Mouse (Mus musculus) left cerebral cortex, adult 9 months (tissue): ENCODE measurements around the gene Gnb3.
"Not testable (repeated sequence)": the region's sequence is repeated elsewhere in the genome, so short reads cannot be mapped to it uniquely, and the experiment has no call there.

Source experiments
- DNase-seq, 2 experiments: peaks; one replicate each; pipeline ENCODE4 v3.0.0; 2022; ENCODE audit warnings: low spot score in 2 of 2

The Gnb3 gene

DNA sequence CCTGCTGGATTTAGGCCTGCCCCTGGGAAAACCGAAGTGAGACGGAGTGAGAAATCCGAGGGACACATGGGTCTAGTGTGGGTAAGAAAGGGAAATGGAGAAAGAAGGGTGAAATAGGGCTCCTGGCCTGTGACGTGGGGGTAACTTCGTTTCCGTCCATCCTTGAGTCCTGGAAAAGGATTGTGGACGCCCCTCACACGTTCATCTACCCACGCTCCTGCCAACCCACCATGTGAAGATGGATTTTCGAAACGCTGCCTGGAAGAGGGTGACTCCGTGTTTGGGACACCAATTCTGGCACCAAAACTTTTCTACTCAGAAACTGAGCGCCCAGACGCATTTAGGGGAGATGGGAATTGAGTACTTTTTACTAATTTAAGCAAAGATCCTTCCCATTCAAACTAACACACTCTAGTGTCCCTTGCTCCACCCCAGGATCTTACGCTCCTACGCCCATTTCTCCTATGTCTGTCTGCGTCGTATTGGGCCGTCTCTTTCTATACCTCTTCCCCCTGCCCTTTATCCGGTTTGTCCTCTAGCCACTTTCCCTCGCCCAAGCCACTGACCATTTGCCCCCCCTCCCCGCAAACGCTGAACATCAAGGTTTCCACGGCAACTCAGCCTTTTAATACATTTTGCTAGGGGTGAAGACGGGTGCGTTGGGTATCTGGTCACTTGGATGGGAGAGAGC lies 17.9 kb upstream of the Gnb3 start:
- no peak for DNase-seq

DNA sequence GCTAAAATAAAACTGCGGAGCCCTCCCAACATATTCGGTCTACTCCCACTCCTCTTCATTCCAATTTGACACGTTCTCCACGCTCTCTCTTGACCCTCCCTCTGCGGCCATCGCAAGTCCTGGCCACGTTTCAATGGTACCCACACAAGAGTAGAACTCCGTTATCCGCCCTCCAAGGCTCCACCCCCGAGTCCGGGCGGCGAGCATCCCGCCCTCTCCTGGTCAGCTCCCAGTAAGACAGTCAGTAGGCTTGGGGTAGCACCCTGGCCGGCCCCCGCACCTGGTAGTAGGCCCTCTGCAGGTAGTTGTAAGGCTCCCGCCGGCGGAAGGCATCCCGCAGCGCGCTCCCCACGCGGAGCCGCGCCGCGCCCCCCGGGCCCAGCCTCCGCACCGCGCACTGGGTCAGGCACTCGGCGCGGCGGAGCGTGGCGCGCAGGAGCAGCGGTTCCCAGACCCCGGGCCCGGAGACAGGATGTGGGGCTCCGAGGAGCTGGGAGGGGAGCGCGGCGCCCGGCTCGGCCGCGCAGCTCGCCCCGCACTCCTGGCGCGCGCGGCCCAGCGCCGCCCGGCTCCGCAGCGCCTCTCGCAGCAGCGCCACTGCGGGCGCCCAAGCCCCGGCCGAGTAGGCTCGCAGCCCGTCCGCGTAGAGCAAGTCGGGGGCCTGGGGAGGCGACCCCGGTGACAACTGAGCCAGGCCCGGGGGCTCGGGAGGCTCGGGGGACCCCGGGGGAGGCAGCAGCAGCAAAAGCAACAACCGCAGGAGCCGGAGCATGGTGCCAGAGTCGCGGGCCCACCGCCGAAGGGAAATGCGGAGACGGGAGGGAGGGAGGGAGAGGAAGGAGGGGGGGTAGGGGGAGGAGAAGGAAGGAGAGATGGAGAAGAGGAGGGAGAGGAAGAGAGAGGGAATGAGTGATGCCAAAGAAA lies 17.1 kb upstream of the Gnb3 start, which contains the start of gene P3h3:
Gene P3h3, minus strand, starts transcription at position 837 of the 924 bp plus-strand sequence.
- peak; percentile 78 to 87 for DNase-seq

DNA sequence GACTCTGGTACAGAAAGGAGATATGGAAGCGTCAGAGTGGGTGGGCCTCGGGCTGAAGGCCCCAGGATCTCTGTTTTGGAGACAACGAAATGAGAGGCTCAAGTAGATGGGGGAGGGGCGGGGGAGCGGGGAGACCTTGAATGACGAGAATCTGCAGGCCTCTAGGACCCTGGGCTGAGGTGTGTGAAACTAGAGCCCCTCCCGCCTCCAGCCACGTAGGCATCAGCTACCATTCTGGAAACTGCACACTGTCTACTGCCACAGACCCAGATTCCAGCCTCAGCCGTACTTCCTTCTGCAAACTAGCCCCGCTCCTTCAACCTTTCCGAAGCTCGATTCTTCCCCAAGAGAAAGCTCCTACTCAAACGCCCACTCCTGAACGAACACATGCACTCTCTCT lies 16.2 kb upstream of the Gnb3 start:
- DNase-seq = no peak

DNA sequence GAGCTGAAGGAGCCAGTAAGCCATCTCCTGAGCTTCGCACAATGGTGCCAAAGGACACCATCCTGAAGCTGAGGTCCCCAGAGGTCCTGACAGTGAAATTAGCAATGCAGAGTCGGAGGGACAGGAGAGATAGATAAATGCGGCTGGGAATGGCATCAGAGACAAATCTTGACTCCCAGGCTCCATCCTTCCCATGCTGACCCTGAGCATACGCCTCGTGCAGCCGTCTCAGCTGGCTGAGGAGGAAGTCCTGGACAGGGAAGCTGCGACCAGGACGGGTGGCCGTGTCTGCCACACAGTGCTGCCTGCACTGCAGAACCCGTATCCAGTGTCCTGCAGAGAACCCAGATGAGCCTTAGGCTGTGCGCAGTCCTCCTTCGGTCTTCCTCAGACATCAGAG lies 14.6 kb upstream of the Gnb3 start:
- DNase-seq = no peak

DNA sequence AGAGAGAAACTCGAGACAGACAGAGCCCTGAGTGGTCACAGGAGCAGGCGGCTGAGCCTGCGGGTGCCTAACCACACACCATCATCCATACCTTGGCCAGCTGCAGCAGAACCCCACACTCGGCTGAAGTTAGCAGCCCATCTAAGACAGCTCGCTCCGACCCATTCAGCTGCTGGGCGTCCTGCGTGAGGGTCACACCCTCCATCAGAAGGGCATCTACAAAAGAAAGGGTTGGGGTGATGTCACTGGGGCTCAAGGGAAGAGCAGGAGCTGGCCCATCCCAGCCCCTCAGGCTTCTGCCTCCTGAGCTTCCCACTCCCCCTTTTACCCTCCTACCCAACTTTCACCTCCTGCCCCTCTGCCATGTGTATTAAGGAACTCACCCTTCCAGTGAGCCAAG lies 10.5 kb upstream of the Gnb3 start:
- DNase-seq = no peak

DNA sequence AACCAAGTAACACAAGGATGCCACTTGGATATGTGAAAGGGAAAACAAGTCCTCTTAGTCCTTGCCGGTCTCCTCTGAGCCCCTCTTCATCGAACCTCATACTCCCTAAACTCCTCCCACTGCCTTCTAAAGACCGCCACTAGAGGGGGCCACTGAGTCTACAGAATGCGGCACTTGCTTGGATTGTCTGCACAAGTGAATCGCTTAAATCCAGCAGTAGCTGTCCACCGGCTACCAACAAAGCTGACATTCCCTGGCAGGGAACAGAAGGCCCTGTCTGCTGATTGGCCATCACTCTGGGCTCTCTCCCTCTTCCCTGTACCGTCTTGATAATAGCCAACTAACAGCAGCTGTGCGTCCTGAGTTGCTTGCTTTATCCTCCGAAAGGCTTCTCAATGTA lies 7.2 kb upstream of the Gnb3 start:
- DNase-seq = peak; percentile 69 to 96

DNA sequence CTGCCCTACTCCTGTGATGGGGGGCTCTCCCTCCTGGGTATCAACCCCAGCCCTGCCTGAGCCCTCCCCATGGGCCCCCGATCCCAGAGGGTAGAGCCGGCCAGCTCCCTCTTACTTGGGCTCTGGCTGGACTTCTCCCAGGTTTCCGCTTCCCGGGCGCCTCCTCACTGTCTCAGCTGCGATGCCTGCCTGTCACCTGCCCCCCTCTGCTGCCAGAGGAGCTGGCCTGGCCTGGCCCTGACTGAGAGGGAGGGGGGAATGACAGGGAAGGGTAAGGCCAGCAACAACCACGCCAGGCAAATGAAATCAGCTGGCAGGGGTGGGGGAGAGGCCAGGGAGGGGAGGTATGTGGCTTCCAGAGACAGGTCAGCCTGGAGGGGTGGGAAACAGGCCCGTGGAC lies 270 bp downstream of the Gnb3 start:
- DNase-seq = no peak

DNA sequence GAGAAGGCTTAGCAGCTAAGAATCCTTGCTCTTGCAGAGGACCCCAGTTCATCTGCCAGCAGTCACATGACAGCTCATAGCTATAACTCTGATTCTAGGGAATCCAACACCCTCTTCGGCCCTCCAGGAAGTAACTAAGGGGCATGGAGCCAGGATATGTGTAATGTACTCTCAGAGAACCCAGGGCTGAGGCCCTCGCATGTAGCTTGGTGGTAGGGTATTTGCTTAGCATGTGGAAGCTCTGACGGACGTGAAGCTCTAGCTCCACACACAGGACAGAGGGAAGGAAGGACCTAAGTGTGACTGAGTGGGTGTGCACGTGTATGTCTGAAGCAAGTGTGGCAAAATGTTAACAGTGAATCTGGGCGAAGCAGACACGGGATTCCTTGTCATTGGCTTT lies 3.7 kb downstream of the Gnb3 start:
- DNase-seq = no peak

DNA sequence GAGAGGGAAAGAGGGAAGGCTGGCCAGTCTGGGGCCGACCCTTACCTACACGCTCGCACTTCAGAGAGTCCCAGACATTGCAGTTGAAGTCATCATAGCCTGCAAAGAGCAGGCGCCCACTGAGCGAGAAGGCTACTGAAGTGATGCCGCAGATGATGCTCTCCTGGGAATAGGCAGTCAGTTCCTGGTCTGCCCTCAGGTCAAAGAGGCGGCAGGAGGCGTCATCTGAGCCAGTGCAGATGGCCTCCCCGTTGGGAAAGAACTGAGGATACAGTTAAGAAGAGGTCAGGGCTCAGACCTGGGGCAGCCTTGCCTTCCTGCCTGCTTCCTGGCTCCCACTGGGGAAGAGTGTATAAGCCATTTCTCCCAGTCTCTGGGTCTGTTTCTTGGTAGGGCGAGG lies 4.5 kb downstream of the Gnb3 start:
- DNase-seq = no peak

DNA sequence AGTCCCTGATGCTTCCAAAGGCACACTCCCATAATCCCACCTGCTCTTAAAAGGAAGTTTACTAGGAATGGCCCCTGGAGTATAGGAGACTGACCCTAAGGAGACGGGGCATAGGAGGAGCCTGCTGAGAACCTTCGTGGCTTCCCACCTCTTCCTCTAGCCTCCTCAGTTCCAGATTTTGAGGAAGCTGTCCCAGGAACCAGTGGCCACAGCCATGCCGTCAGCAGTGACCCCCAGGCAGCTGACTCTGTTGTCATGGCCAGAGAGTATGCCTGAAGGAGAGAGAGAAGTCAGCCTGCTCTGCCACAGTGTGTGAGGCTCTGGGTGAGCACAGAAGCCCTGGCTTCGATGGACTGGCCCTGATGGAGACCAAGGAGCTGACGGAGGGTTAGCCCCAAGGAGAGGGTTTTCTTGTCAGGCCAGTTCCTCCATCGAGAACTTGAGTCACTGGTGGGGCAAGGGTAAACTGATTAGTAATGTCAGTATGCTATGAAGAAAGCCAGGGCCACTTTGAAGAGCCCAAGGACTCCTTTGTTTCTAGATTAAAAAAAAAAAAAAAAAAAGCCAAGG lies 5.5 kb downstream of the Gnb3 start:
- DNase-seq = no peak

DNA sequence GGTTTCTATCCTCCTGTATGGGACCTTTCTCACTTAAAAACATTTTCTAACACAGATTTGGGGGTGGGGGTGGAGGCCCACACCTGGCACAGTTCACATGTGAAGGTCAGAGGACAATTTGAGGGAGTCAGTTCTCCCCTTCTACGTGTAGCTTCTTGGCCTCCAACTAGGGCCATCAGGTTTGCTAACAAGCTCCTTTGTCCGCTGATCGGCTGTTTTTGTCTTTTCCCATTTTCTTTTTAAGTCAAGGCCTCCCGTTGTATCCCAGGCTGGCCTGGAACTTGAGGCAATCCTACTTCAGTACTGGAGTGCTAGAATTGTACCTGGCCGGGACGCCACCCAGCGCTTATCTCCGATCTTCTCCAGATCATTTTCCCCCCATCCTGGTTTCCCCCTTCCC lies 8.4 kb downstream of the Gnb3 start:
- DNase-seq = no peak

DNA sequence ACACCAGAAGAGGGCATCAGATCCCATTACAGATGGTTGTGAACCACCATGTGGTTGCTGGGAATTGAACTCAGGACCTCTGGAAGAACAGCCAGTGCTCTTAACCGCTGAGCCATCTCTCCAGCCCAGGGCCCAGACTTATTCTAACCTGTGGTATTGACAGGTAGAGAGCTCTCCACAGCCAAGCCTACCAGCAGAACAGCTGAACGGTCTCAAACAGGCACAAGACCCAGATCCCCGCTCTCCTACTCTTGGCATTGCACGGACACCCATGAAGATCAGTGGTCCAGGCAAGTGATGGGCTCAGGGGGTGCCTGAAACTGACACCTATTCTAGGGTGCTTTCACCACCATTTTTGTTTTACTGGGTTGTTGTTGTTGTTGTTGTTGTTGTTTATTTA lies 8.9 kb downstream of the Gnb3 start:
- DNase-seq = not testable (repeated sequence)

DNA sequence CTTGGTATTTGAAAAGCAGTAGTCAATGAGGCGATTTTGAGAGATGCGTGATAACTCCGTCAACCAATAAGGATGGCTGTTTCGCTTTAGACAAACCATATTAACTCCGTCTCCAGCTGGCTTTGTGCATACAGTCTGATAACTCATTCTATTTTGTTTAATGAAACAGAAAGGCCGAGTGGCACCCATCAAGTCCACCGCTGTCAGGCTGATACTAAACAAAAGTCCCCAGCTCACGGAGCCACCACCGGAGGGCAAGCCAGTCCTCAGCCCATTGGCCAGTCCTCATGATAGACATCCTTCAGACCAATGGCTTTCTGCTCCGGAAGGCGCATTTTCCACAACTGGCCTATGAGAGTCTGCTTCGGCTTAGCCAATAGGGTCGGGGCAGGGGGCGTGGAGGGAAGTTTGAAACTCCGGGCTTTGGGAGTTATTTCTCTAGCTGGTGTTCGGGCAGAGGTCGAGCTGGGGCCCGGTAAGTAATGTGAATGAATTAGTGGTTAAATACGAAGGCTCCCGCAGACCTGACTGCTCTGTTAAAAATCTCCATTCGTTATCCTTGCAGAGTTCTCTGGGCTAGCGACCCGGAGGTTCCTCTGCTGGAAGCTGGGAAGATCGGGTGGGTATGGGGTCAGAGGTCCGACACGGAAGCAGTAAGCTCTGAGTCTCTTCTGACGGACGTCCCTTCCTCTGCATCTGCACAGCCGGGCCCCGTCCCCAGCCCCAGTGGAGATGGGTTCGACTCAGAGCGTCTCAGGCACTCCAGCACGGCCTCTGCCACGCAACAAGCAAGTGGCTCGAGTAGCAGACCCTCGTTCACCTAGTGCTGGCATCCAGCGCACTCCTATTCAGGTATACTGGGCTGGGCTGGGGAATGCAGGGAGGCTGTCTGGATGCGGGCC lies 10.0 kb downstream of the Gnb3 start:
- DNase-seq = peak; percentile 94 to 96

DNA sequence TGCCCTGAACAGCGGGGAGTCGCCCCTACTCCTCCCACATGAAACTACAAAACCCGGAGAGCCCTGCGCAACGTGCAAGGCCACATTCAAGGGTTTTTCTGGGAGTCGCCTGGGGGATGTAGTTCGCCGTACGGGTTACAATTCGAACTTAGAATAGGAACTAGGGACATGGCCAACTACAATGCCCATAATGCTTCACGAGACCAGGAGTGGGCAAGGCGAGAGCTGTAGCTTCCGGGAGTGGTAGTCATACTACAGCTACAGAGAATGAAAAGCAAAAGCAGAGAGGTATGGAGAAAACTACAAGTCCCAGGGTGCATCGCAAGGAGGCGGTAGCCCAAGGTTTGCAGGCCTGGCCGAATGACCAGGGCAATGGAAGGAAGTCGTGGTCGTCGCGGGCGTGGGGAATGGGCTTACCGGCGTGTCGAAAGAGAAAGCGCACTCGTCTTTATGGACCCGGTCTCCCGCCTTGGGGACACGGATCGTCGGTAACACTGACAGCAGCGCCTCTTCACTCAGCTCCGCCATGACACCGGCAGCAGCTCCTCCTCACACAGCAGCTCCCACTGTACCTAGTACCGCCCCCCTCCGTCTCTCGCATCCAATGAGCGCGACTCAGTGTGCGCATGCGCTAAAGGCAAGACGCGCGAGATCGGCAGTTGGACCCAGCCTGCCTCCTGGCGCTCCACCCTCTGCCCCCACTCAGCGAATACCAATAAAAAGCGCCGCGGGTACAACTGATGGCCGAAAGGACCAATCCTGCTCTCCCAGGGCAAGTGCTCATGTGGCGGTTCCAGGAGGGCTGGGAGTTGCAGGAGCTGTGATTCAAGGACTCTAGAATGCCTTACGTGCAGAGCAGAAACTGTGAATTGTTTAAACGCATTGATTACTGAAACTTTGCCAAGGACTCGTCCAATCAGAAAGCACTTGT lies 10.9 kb downstream of the Gnb3 start, which contains the start of the genes Usp5 and Cdca3:
Gene Usp5, minus strand, starts transcription at position 617 of the 931 bp plus-strand sequence.
Gene Cdca3, plus strand, starts transcription at position 680 of the 931 bp plus-strand sequence.
- DNase-seq = peak; percentile 99

DNA sequence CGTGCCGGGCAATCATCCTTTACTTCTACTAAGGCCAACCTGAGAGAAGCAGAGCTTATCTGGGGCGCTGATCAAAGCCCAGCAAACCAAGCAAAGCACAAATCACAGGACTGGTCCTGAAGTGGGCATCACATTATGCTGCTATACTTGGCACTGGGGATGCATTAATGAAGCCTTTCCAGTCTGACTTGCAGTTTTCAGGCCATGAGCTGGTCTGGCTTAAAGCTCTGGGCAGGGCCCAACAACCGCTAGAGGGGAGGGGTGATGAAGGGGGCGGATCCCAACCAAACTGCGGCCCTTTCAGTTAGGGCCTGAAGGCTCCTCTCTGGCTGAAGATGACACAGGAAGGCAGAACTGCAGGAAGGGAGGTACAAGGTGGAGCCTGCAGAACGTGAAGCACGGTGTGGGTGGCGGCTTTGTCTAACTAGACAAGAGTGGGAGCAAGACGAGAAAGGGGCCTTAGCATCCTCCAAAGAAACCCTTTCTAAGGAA lies 11.9 kb downstream of the Gnb3 start:
- DNase-seq = no peak

DNA sequence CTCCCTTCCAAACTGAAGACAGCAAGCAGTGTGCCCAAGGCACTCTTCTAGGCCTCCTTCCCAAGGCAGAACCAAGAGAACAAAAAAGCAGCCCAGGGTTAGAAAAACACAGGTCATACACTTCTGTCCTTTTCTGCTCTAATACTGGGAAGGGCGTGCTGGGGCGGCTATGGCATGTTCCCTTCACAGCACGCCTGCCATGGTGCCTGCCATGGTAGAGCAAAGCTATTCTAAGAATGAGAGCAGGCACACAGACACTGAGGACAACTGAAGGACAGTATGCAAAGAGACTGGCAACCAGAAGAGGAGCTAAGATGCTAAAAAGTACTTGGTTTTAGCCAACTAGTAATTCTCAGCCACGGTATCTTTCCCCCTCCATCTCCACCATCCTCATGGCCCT lies 18.0 kb downstream of the Gnb3 start:
- no peak for DNase-seq

DNA sequence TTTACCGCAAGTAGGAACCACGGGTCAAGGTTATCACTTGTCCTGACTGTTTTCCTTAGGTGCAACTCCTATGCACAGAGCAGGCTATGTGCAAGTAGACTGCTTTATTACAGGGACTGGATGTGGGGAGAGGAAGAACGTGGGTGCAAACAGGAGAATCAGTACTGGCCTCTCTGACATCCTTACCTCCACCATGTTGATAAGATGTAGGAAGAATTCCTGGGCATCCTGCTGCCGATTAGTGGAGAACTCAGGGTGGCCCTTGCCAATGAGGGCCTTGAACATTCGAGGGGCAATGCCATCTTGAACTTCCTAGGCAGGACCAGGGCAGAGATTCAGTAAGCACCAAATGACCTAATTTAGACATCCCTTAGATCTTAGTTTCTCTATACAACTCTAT lies 19.2 kb downstream of the Gnb3 start:
- DNase-seq = no peak

DNA sequence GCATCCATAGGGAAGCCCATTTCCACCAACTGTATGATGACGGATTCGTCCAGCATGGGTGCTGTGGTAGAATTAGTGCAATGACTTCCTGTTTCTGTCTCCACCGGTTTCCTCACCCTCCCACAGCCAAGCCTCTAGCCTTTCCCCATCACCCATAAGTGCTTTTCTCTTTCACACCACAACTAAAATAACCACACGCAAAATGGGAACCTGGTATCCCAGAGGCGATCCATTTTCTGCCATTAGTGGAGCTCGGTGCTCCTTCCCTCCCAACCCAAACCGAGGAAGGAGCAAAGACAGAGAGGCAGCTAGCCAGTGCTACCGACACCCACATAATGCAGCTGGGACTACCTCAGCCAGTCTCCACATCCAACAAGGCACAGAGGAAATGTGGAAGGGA lies 22.1 kb downstream of the Gnb3 start:
- no peak for DNase-seq

DNA sequence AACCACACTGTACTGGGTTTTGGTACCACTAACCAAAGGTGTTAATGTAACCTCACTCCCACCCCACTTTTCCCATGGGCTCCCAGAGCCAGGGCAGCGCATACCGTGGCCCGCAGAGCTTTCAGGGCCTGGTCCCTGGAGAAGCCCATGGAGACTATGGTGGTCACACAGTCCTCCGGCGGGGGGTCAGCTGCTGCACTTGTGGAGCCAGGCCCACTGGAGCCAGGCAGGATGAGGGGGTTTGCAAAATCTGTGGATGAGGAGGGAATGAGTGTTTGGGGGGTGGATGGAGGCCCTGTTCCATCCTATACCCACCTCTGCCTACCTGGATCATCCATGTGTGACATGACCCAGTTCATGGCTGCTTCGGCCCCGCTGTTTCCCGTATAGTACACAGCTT lies 22.5 kb downstream of the Gnb3 start:
- DNase-seq = no peak

DNA sequence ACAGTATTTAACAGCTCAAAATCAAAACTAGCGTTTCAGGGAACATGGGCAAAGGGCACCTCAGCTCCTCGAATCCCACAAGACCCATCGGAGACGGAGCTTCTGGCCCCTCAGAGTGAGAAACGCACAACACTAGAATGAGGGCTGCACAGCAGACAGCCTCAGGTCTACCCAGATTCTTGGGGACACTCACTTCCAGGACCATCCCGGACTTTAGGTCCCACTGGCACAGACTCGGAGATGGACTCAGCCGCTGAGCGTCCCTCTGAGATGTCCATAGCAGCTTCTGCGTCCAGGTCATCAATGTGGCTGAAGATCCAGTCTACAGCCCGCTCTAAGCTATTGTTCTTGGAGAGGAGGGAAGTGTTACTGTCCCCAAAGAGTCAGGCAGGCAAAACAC lies 22.9 kb downstream of the Gnb3 start:
- no peak for DNase-seq
